Mouse (Mus musculus): Measurements from ENCODE around the gene Cd47.

Gene Cd47

GRCm38 (mm10) chr16:49915532-49916476, 115.5 kb downstream of the Cd47 start:
- no peak for DNase-seq

- DNase-seq, result no peak
These were observed 119.9 kb downstream of the Cd47 start for GRCm38 (mm10) chr16:49920191-49920590.

- no peak for DNase-seq
These were observed 121.3 kb downstream of the Cd47 start for GRCm38 (mm10) chr16:49921677-49922076.

DNA sequence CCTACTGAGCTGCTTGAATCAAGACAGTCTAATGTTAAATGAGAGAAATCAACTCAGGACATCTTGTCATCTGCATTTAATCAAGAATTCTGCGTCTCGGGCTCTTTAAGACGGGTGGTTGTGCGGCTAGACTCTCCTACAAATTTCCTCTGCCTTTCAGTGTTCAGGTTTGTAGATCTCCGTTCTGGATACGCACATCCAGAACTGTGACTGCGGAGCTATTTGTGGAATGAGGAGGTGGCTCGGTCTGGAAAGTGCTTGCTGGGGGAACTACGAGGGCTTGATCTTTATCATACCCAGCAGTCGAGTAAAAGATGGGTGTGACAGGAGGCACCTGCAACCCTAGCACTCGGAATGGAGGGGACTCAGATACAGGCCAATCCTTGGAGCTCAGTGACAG, 121.8 kb downstream of the Cd47 start:
- no peak for DNase-seq

GRCm38 (mm10) chr16:49923720-49924119, 123.4 kb downstream of the Cd47 start:
- no peak for DNase-seq

DNA sequence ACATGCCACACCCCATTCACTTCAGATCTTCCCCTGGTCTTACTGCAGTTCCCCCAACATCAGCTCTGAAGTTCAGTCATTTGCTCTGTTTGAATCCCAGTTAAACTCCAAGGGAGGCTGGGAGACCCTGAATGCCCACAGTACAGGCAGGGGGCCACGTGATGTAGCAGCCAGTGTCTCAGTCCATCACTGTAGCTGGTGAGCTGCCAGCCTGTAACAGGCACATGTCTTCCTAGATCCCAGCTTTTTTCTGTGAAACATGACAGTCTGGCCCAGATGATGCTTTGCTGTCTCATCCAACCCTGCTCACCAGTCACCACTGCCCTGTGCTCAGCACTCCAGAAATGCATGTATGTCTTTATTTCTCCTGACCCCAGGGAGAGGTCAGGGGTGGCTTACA, 124.6 kb downstream of the Cd47 start:
- no peak for DNase-seq

DNA sequence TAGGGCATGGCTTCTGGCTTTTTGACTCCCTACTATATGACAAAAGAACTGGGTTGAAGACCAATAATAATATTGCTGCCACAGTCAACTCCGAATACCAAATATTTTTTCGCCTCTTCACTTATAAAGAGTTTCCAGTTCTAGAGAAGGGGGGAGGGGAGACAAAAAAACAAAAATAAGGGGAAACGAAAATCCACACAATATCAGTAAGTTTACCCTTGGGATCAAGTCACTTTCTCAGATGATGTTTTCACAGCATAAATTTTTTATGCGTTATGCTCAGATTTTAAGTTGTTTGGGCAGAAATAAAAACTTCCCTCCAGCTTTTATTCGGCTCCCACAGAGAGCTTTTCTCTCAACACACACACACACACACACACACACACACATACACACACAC, 132.9 kb downstream of the Cd47 start:
- DNase-seq, result no peak

DNA sequence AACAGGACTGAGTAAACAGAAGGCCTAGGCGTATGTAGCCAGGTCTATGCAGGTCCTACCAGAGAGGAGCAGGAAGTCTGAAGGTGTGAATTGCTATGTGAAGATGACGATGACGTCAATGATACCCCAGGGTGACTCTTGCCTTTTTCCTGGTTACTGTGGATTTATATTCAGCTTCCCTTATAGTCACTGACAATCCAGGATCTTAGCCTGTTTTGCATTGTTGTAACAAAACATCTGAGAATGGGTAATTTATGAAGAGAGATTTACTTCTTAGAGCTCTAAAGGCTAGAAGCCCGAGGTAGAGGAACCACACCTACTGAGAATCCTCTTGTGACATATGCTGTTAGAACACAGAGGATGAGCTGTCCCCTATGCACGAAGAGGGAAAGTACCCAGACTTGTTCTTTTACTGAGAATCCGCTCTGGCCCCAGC, 135.7 kb downstream of the Cd47 start:
- DNase-seq, result no peak

GRCm38 (mm10) chr16:49936793-49937192, 136.5 kb downstream of the Cd47 start:
- no peak for DNase-seq

DNA sequence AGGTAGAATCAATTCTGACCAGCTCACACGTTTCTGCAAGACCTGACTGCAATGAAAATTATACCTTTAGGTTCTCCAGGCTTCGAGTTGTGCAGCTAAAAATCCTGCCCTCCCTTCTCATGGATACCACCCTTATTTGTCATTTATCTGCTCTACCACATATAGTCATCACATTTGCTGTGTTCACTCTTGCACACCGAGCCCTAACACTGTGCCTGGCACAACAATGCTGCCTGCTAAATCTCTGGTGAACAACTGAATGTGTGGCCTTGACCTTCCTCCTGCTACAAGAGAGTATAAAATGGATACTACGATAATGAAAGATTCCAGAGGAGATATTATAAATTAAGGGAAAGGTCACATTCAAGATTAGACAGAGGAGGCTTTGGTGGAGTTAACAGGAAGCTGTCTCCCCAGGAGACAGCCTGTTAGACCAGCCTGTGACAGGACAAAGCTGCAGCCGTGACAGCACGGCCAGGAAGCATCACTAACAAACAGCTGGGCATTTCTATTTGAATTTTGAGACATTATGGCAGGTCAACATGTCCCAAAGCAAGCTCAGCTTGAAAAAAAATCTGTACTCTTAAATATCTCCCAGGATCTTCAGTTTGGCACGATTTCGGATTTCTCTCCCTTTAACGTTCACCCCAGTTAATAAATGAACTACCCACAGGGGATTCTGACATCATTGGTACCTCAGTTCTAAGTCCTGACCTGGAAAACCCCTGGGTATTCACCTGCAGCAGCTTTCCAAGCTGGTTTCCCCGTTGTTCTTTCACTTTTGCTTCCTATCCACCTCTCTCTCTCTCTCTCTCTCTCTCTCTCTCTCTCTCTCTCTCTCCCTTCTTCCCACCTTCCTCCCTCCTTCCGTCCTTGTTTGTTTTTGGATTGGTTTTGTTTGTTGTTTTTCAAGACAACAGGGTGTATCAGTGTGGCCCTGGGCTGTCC, 137.2 kb downstream of the Cd47 start:
- no peak for DNase-seq

- DNase-seq, result no peak
These were observed 138.4 kb downstream of the Cd47 start for GRCm38 (mm10) chr16:49938483-49939301.

DNA sequence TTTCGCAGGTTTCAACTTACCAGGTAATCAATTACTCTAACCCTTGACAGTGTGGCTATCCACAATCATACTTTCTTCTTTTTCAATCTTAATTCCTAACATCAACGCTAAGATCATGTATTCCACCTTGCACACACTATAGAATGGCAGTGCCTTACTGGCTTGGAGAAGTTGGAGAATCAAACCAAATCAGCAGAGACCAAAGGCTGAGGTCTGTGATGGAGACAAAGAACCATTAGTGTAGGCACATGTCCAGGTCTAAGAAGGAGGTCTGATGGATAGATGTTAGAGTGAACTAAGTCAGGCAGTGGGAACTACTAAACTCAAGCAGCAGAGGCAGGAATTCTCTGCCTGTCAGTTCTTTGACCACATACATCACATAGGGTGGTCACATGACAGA, 139.0 kb downstream of the Cd47 start:
- no peak for DNase-seq

- no peak for DNase-seq
These were observed 140.1 kb downstream of the Cd47 start for GRCm38 (mm10) chr16:49940473-49940872.

- DNase-seq, result no peak
These were observed 140.7 kb downstream of the Cd47 start for GRCm38 (mm10) chr16:49941031-49941430.

DNA sequence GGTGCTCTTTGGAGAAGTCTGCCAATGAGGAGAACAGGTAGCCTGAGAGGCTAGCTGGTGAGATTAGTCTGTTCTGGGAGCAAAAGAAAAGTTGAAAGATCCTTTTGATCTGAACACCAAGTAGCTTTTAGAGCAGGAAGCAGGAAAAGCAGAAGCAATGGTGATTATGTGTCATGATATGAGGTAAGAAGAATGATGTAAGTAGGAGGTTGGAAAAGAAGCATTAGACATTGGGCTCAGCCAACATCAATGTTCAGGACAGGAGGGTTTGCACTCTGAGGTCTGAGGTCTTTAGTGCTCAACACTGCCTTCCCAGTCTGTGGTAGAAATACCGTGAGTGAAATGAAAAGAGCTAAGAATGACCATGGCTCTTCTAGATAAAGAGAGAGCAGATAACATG, 143.4 kb downstream of the Cd47 start:
- DNase-seq, result no peak

- no peak for DNase-seq
These were observed 144.8 kb downstream of the Cd47 start for GRCm38 (mm10) chr16:49945084-49945483.

- no peak for DNase-seq
These were observed 146.7 kb downstream of the Cd47 start for GRCm38 (mm10) chr16:49947049-49947448.

- DNase-seq, result no peak
These were observed 147.3 kb downstream of the Cd47 start for GRCm38 (mm10) chr16:49947610-49948009.

GRCm38 (mm10) chr16:49948287-49948686, 148.0 kb downstream of the Cd47 start:
- DNase-seq, result no peak

- DNase-seq, result no peak
These were observed 148.9 kb downstream of the Cd47 start for GRCm38 (mm10) chr16:49949261-49949660.

DNA sequence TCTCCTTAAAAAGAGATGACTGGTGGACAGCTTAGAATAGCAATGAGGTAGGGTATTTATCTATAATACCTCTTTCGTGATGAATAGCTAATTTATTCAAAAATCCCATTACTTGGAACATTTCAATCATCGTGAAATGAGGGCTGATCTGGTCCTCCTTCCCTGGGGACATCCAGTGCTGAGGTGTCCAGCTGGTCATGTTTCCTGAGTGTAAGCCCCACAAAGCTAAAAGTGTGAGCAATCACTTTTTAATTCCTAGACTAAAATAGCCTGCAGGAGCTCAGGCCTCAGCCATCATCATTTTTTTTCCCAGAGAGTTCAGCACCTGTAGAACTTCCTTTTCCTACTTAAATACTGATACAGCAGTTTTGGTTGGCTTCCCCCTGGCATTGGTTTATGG, 150.0 kb downstream of the Cd47 start:
- no peak for DNase-seq

GRCm38 (mm10) chr16:49951288-49951691, 151.0 kb downstream of the Cd47 start:
- no peak for DNase-seq
